Mouse (Mus musculus) brain, embryonic 14.5 days (tissue): ENCODE measurements around the gene Fnbp4.

ENCODE experiments used
- CTCF ChIP-seq: fragments of 200-500 bp; IDR thresholded peaks from 2 replicates; pipeline ENCODE4 v1.5.1; 2012; ENCODE audit warnings: inconsistent platforms, mild to moderate bottlenecking, moderate library complexity, borderline replicate concordance; ENCODE audit not compliant: insufficient read depth, insufficient read length; ENCODE audit errors: extremely low read depth
- POLR2A ChIP-seq: fragments of 200-500 bp; IDR thresholded peaks from 2 replicates; pipeline ENCODE4 v1.6.1; 2012; ENCODE audit warnings: mild to moderate bottlenecking, inconsistent platforms, borderline replicate concordance; ENCODE audit not compliant: poor library complexity, insufficient read depth, insufficient read length, severe bottlenecking; ENCODE audit errors: extremely low read depth

GRCm38 (mm10) chr2:90808241-90809126, 63.3 kb downstream of the Fnbp4 start:
- no peak for TF ChIP-seq POLR2A
- no peak for TF ChIP-seq CTCF
